Mouse (Mus musculus) forebrain, embryonic 14.5 days (tissue): ENCODE results near the gene Abi3bp. TPM values are rescaled to one million over a fixed set of nuclear protein-coding genes. Genes with fewer than 3 reads are reported as not detected.
A peak's percentile ranks its signal among the peaks of the same experiment; 100 is the strongest.

Source experiments
- ATAC-seq: fragments of 200-750 bp; cut with Nextera tagmentation; 2 replicates; pipeline ENCODE4 v1.8.0; 2017; ENCODE audit warnings: mild to moderate bottlenecking, moderate library complexity
- DNase-seq: peaks from one replicate; pipeline ENCODE4 v3.0.0-alpha.2; 2015; ENCODE audit warnings: low spot score
- H3K27ac ChIP-seq: fragments of 300-500 bp; sonication (generic); 2 replicates; pipeline ENCODE4 v1.5.1; 2014; ENCODE audit warnings: low read depth, mild to moderate bottlenecking, control low read depth, low read length, moderate library complexity
- H3K27me3 ChIP-seq: fragments of 300-500 bp; sonication (generic); replicated peaks from 2 replicates; pipeline ENCODE4 v1.6.1; 2014; ENCODE audit warnings: low read length, control low read depth, mixed read lengths; ENCODE audit not compliant: control insufficient read depth, insufficient read depth
- H3K36me3 ChIP-seq: fragments of 300-500 bp; sonication (generic); 2 replicates; pipeline ENCODE4 v1.6.1; 2014; ENCODE audit warnings: low read length, control low read depth; ENCODE audit not compliant: control insufficient read depth, insufficient read depth
- H3K4me1 ChIP-seq: fragments of 300-500 bp; sonication (generic); 2 replicates; pipeline ENCODE4 v1.6.1; 2014; ENCODE audit warnings: antibody characterized with exemption, low read length, control low read depth; ENCODE audit not compliant: control insufficient read depth, insufficient read depth
- H3K4me2 ChIP-seq: fragments of 300-500 bp; sonication (generic); 2 replicates; pipeline ENCODE4 v1.6.1; 2014; ENCODE audit warnings: mild to moderate bottlenecking, control low read depth, low read length
- H3K4me3 ChIP-seq: fragments of 300-500 bp; sonication (generic); 2 replicates; pipeline ENCODE4 v1.5.1; 2014; ENCODE audit warnings: low read depth, low read length, control low read depth
- H3K9ac ChIP-seq: fragments of 300-500 bp; sonication (generic); 2 replicates; pipeline ENCODE4 v1.6.1; 2014; ENCODE audit warnings: mild to moderate bottlenecking, low read length, control low read depth, moderate library complexity
- H3K9me3 ChIP-seq: fragments of 300-500 bp; sonication (generic); replicated peaks from 2 replicates; pipeline ENCODE4 v1.6.1; 2016; ENCODE audit warnings: low read length, control low read depth, mixed read lengths; ENCODE audit not compliant: control insufficient read depth
- WGBS: fragments of 180-500 bp; shearing (Covaris S2); extraction: QIAGEN DNeasy Blood & Tissue Kit; methylation state at CpG from one replicate; pipeline ENCODE4 v1.1.7; 2014; 5-methylcytosine and 5-hydroxymethylcytosine counted together
- polyA plus RNA-seq: library from polyadenylated mRNA; unstranded; fragments of >200 nt; fragmentation: Nextera tagmentation; extraction: Ambion mirVana; gene quantifications from 2 replicates; pipeline ENCODE4 v1.2.1, GENCODE M21; 2014

Abi3bp gene
- polyA plus RNA-seq, 1 experiment from 2014 or later = 0.18 TPM

- H3K27me3 ChIP-seq = no peaks in the 10 kb centered on the region
- H3K4me2 ChIP-seq = no peak overlapping the region
- WGBS = 56% methylated on average over 3 of the region's 3 CpGs
- H3K27ac ChIP-seq = no peak overlapping the region
- no peaks in the 10 kb centered on the region for H3K9me3 ChIP-seq
- DNase-seq (no peak), ATAC-seq (no peak)
- H3K4me3 ChIP-seq = no peak overlapping the region
- H3K4me1 ChIP-seq = no peaks in the 10 kb centered on the region
- H3K36me3 ChIP-seq = no peaks in the 10 kb centered on the region
- H3K9ac ChIP-seq = no peak overlapping the region
These were observed 22.8 kb downstream of the Abi3bp start for GRCm38 (mm10) chr16:56500441-56500840.

- H3K4me1 ChIP-seq = no peaks in the 10 kb centered on the region
- H3K36me3 ChIP-seq = no peaks in the 10 kb centered on the region
- no peak overlapping the region for H3K27ac ChIP-seq
- ATAC-seq (no peak; the same call in 1 of the 2 replicates), DNase-seq (no peak)
- H3K9ac ChIP-seq = no peak overlapping the region
- 79% methylated on average over 6 of the region's 6 CpGs for WGBS
- H3K4me3 ChIP-seq = no peak overlapping the region
- H3K27me3 ChIP-seq = no peaks in the 10 kb centered on the region
- H3K4me2 ChIP-seq = no peak overlapping the region
- H3K9me3 ChIP-seq = no peaks in the 10 kb centered on the region
These were observed 23.4 kb downstream of the Abi3bp start for GRCm38 (mm10) chr16:56501101-56501500.

GRCm38 (mm10) chr16:56501513-56501912 is 23.8 kb downstream of the Abi3bp start:
- 54% methylated on average over 2 of the region's 2 CpGs for WGBS
- Histone ChIP-seq H3K36me3 (no peaks in the 10 kb centered on the region), H3K9me3 (no peaks in the 10 kb centered on the region), H3K27me3 (no peaks in the 10 kb centered on the region), H3K4me1 (no peaks in the 10 kb centered on the region), H3K4me2 (no peak overlapping the region), H3K27ac (no peak overlapping the region), H3K9ac (no peak overlapping the region), H3K4me3 (no peak overlapping the region)
- DNase-seq (peak; percentile 49), ATAC-seq (peak; percentile 61; the same call in 1 of the 2 replicates)

- Histone ChIP-seq H3K9me3 (no peaks in the 10 kb centered on the region), H3K9ac (no peak overlapping the region), H3K27ac (no peak overlapping the region), H3K4me2 (no peak overlapping the region), H3K4me1 (no peaks in the 10 kb centered on the region), H3K36me3 (no peaks in the 10 kb centered on the region), H3K27me3 (no peaks in the 10 kb centered on the region), H3K4me3 (no peak overlapping the region)
- DNase-seq = no peak
- WGBS = 94% methylated on average over 3 of the region's 3 CpGs
- no peak for ATAC-seq
These were observed 24.5 kb downstream of the Abi3bp start for GRCm38 (mm10) chr16:56502134-56502533.

GRCm38 (mm10) chr16:56503941-56504340 is 26.3 kb downstream of the Abi3bp start:
- H3K9ac ChIP-seq = no peak overlapping the region
- no peak overlapping the region for H3K4me2 ChIP-seq
- DNase-seq = peak; percentile 47
- ATAC-seq = peak; percentile 55; the same call in 1 of the 2 replicates
- no peaks in the 10 kb centered on the region for H3K27me3 ChIP-seq
- no peaks in the 10 kb centered on the region for H3K9me3 ChIP-seq
- H3K36me3 ChIP-seq = no peaks in the 10 kb centered on the region
- H3K27ac ChIP-seq = no peak overlapping the region
- 79% methylated on average over 2 of the region's 2 CpGs for WGBS
- H3K4me3 ChIP-seq = no peak overlapping the region
- H3K4me1 ChIP-seq = no peaks in the 10 kb centered on the region

- no peak overlapping the region for H3K4me3 ChIP-seq
- DNase-seq (no peak), ATAC-seq (no peak)
- H3K4me2 ChIP-seq = no peak overlapping the region
- no peaks in the 10 kb centered on the region for H3K4me1 ChIP-seq
- no peaks in the 10 kb centered on the region for H3K9me3 ChIP-seq
- H3K9ac ChIP-seq = no peak overlapping the region
- no peaks in the 10 kb centered on the region for H3K27me3 ChIP-seq
- H3K36me3 ChIP-seq = no peaks in the 10 kb centered on the region
- WGBS = 84% methylated on average over 9 of the region's 9 CpGs
- H3K27ac ChIP-seq = no peak overlapping the region
These were observed 40.3 kb downstream of the Abi3bp start for GRCm38 (mm10) chr16:56518024-56518423.

- DNase-seq = peak; percentile 7
- Histone ChIP-seq H3K4me2 (no peak overlapping the region), H3K9ac (no peak overlapping the region), H3K36me3 (no peaks in the 10 kb centered on the region), H3K27me3 (no peaks in the 10 kb centered on the region), H3K27ac (no peak overlapping the region), H3K4me1 (no peaks in the 10 kb centered on the region), H3K9me3 (no peaks in the 10 kb centered on the region), H3K4me3 (no peak overlapping the region)
- no peak for ATAC-seq
- WGBS = 38% methylated on average over 8 of the region's 8 CpGs
These were observed 46.7 kb downstream of the Abi3bp start for GRCm38 (mm10) chr16:56524359-56524758.

GRCm38 (mm10) chr16:56526482-56526881 is 48.8 kb downstream of the Abi3bp start:
- Histone ChIP-seq H3K4me2 (no peak overlapping the region), H3K4me1 (no peaks in the 10 kb centered on the region), H3K27me3 (no peaks in the 10 kb centered on the region), H3K36me3 (no peaks in the 10 kb centered on the region), H3K27ac (no peak overlapping the region), H3K4me3 (no peak overlapping the region), H3K9me3 (no peaks in the 10 kb centered on the region), H3K9ac (no peak overlapping the region)
- no peak for DNase-seq
- no peak for ATAC-seq
- 89% methylated on average over 1 of the region's 1 CpGs for WGBS

GRCm38 (mm10) chr16:56528079-56528688 is 50.5 kb downstream of the Abi3bp start:
- ATAC-seq (no peak), DNase-seq (no peak)
- Histone ChIP-seq H3K4me2 (no peak overlapping the region), H3K9me3 (no peaks in the 10 kb centered on the region), H3K27me3 (no peaks in the 10 kb centered on the region), H3K4me3 (no peak overlapping the region), H3K4me1 (no peaks in the 10 kb centered on the region), H3K36me3 (no peaks in the 10 kb centered on the region), H3K9ac (no peak overlapping the region), H3K27ac (no peak overlapping the region)
- WGBS = 78% methylated on average over 3 of the region's 3 CpGs
